Mouse (Mus musculus) v-Abl transformed pro-B cells (cell line): ENCODE results near the gene Mcts2.

Experiments used
- in situ Hi-C, 2 experiments: fragments of 400-800 bp; cut with MboI; formaldehyde crosslinking; loops; one replicate each; pipeline ENCODE4 v1.15.1; 2025; ENCODE audit not compliant: unreplicated experiment in 2 of 2

Mcts2 gene

GRCm38 (mm10) chr2:152718076-152718475, 31.2 kb downstream of the Mcts2 start:
- in situ Hi-C loops, result no loop called here

- in situ Hi-C loops, result no loop called here
Observed at GRCm38 (mm10) chr2:152723651-152724331, 37.0 kb downstream of the Mcts2 start.

- in situ Hi-C loops, result no loop called here
Observed at GRCm38 (mm10) chr2:152724332-152724723, 37.5 kb downstream of the Mcts2 start.

GRCm38 (mm10) chr2:152725178-152725750, 38.4 kb downstream of the Mcts2 start:
- in situ Hi-C loops, result no loop called here

- in situ Hi-C loops, result no loop called here
Observed at GRCm38 (mm10) chr2:152726213-152726612, 39.4 kb downstream of the Mcts2 start.

GRCm38 (mm10) chr2:152726751-152727335, 40.0 kb downstream of the Mcts2 start:
- in situ Hi-C loops, result no loop called here

GRCm38 (mm10) chr2:152727795-152728510, 41.1 kb downstream of the Mcts2 start:
- in situ Hi-C loops, result no loop called here

GRCm38 (mm10) chr2:152728594-152728993, 41.8 kb downstream of the Mcts2 start:
- in situ Hi-C loops, result no loop called here

GRCm38 (mm10) chr2:152729013-152729635, 42.3 kb downstream of the Mcts2 start:
- in situ Hi-C loops, result no loop called here

GRCm38 (mm10) chr2:152729636-152730020, 42.8 kb downstream of the Mcts2 start:
- in situ Hi-C loops, result no loop called here

GRCm38 (mm10) chr2:152733201-152733600, 46.4 kb downstream of the Mcts2 start:
- in situ Hi-C loops, result no loop called here

- in situ Hi-C loops, result no loop called here
Observed at GRCm38 (mm10) chr2:152734501-152734900, 47.7 kb downstream of the Mcts2 start.

GRCm38 (mm10) chr2:152734984-152735383, 48.1 kb downstream of the Mcts2 start:
- in situ Hi-C loops, result loop anchor here in 1 of 2 experiments (5.0 kb wide), 1 partner anchor 33 kb away; no protein-coding TSS in a partner anchor

GRCm38 (mm10) chr2:152736090-152736601, 49.3 kb downstream of the Mcts2 start, which contains the start of gene Id1:
Gene Id1 (plus strand): TSS chr2:152736251.
- in situ Hi-C loops, result loop anchor here in 1 of 2 experiments (5.0 kb wide), 1 partner anchor 34 kb away; no protein-coding TSS in a partner anchor

GRCm38 (mm10) chr2:152736748-152737147, 49.9 kb downstream of the Mcts2 start:
- in situ Hi-C loops, result loop anchor here in 1 of 2 experiments (5.0 kb wide), 1 partner anchor 34 kb away; no protein-coding TSS in a partner anchor
